Comparison of ENCODE assay signal across 21 mouse cellular contexts in the genomic region with DNA sequence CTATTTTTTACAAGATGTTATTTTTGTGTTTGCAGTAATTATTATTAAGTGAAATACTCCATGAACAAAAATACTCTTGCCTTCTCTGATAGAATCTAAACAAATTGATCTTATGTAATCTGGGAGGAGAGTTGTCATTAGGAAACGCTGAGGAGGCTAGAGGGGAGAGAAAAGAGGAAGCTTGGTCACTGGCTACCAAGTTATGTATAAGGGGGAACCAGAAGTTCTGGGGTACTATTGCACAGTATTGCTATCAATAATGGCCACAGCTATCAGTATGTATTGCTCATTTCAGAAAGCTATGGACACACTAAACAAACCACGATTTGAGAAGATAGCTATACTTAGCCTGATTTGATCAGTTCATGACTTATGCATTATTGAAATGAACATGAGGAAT. TPM values are rescaled to one million over a fixed set of nuclear protein-coding genes. Genes with fewer than 3 reads are reported as not detected.
"Had no signal": no experiment of that assay in that cellular context is flagged by ENCODE, and none has a peak within 500 bp of the region (broad histone marks: within the 10 kb centered on the region; RNA-seq: fewer than 3 reads in every experiment).

No protein-coding gene starts in this region.

- H3K4me2 ChIP-seq: liver, embryonic 12.5 days; lung, embryonic 15.5 days; midbrain, embryonic 13.5 days; neural tube, embryonic 15.5 days had no signal

- ATAC-seq: intestine, postnatal 0 days; liver, embryonic 12.5 days; midbrain, embryonic 13.5 days had no signal

- H3K4me3 ChIP-seq: left cerebral cortex, adult 2 months; limb, embryonic 10.5 days; liver, embryonic 12.5 days; lung, embryonic 15.5 days; midbrain, embryonic 13.5 days; myocyte; neural tube, embryonic 15.5 days had no signal

- H3K9ac ChIP-seq: liver, embryonic 12.5 days; lung, embryonic 15.5 days; midbrain, embryonic 13.5 days; neural tube, embryonic 15.5 days had no signal

- H3K4me1 ChIP-seq: limb, embryonic 10.5 days; liver, embryonic 12.5 days; lung, embryonic 15.5 days; midbrain, embryonic 13.5 days; neural tube, embryonic 15.5 days had no signal

- H3K27ac ChIP-seq: kidney, postnatal 0 days; left cerebral cortex, adult 2 months; limb, embryonic 10.5 days; liver, embryonic 12.5 days; lung, embryonic 15.5 days; macrophage; midbrain, embryonic 13.5 days; neural tube, embryonic 15.5 days had no signal

- H3K27me3 ChIP-seq: liver, embryonic 12.5 days; lung, embryonic 15.5 days; midbrain, embryonic 13.5 days; neural tube, embryonic 15.5 days had no signal

- H3K9me3 ChIP-seq: limb, embryonic 10.5 days; liver, embryonic 12.5 days; lung, embryonic 15.5 days; midbrain, embryonic 13.5 days; neural tube, embryonic 15.5 days had no signal

- DNase-seq: kidney, adult 9 months; kidney, postnatal 36 days; thymus, adult 18-20 months; thymus, postnatal 14 days had no signal

- H3K36me3 ChIP-seq: limb, embryonic 10.5 days; liver, embryonic 12.5 days; lung, embryonic 15.5 days; midbrain, embryonic 13.5 days; neural tube, embryonic 15.5 days had no signal

RNA-seq across cellular contexts. Expression of a gene that starts 36.3 kb away (rescaled TPM):
- total RNA-seq: layer of hippocampus, adult 18-20 months; layer of hippocampus, postnatal 10 days; left cerebral cortex, adult 2 months; left cerebral cortex, postnatal 14 days; midbrain, postnatal 0 days had no signal
- polyA plus RNA-seq: intestine, postnatal 0 days; liver, embryonic 12.5 days; liver, embryonic 16.5 days; lung, embryonic 15.5 days; macrophage; midbrain, embryonic 13.5 days; midbrain, postnatal 0 days; neural tube, embryonic 11.5 days; neural tube, embryonic 15.5 days; stomach, embryonic 14.5 days had no signal
